Mouse (Mus musculus) stomach, postnatal 0 days (tissue): Measurements from ENCODE around the gene Cort. TPM values are rescaled to one million over a fixed set of nuclear protein-coding genes. Genes with fewer than 3 reads are reported as not detected.
"Not testable (repeated sequence)": the region's sequence is repeated elsewhere in the genome, so short reads cannot be mapped to it uniquely, and the experiment has no call there.

Experiments used
- ATAC-seq: fragments of 200-750 bp; cut with Nextera tagmentation; 2 replicates; pipeline ENCODE4 v1.8.0; 2017; ENCODE audit not compliant: low FRiP score, low TSS enrichment
- DNase-seq: peaks from one replicate; pipeline ENCODE4 v3.0.0-alpha.2; 2016; ENCODE audit warnings: low spot score
- H3K27ac ChIP-seq: fragments of 300-500 bp; sonication (generic); replicated peaks from 2 replicates; pipeline ENCODE4 v1.5.1; 2014; ENCODE audit warnings: mild to moderate bottlenecking, control low read depth
- H3K27me3 ChIP-seq: fragments of 300-500 bp; sonication (generic); 2 replicates; pipeline ENCODE4 v1.6.1; 2014; ENCODE audit warnings: low read length; ENCODE audit not compliant: control insufficient read depth, insufficient read depth
- H3K36me3 ChIP-seq: fragments of 300-500 bp; sonication (generic); 2 replicates; pipeline ENCODE4 v1.6.1; 2014; ENCODE audit warnings: low read length, mixed read lengths; ENCODE audit not compliant: control insufficient read depth, insufficient read depth
- H3K4me1 ChIP-seq: fragments of 300-500 bp; sonication (generic); replicated peaks from 2 replicates; pipeline ENCODE4 v1.6.1; 2014; ENCODE audit warnings: antibody characterized with exemption; ENCODE audit not compliant: control insufficient read depth, insufficient read depth
- H3K4me2 ChIP-seq: fragments of 300-500 bp; sonication (generic); replicated peaks from 2 replicates; pipeline ENCODE4 v1.6.1; 2014; ENCODE audit warnings: low read depth, mild to moderate bottlenecking, control low read depth, moderate library complexity
- H3K4me3 ChIP-seq: fragments of 300-500 bp; sonication (generic); 2 replicates; pipeline ENCODE4 v1.5.1; 2014; ENCODE audit warnings: low read depth, low read length, control low read depth
- H3K9ac ChIP-seq: fragments of 300-500 bp; sonication (generic); 2 replicates; pipeline ENCODE4 v1.6.1; 2014; ENCODE audit warnings: mild to moderate bottlenecking, low read length, control low read depth, mixed read lengths
- H3K9me3 ChIP-seq: fragments of 300-500 bp; sonication (generic); 2 replicates; pipeline ENCODE4 v1.6.1; 2016; ENCODE audit warnings: low read length; ENCODE audit not compliant: control insufficient read depth
- CTCF ChIP-seq: IDR thresholded peaks from 2 replicates; pipeline ENCODE4 v1.5.1; 2016; ENCODE audit warnings: antibody characterized with exemption, low read depth, mild to moderate bottlenecking, moderate library complexity
- EP300 ChIP-seq: optimal IDR thresholded peaks from 2 replicates; pipeline ENCODE3; 2016; ENCODE audit warnings: antibody characterized with exemption
- WGBS: fragments of 180-500 bp; shearing (Covaris S2); extraction: QIAGEN DNeasy Blood & Tissue Kit; methylation state at CpG from one replicate; pipeline ENCODE4 v1.1.7; 2014; 5-methylcytosine and 5-hydroxymethylcytosine counted together
- polyA plus RNA-seq: library from polyadenylated mRNA; unstranded; fragments of >200 nt; fragmentation: Nextera tagmentation; extraction: Ambion mirVana; gene quantifications from 2 replicates; pipeline ENCODE4 v1.2.1, GENCODE M21; 2015

Gene Cort
- polyA plus RNA-seq: not detected in 2 replicates

- WGBS: 81% methylated on average over 11 of the region's 11 CpGs
- no peaks in the 10 kb centered on the region for H3K9me3 ChIP-seq
- TF ChIP-seq CTCF: no peak
- no peak for TF ChIP-seq EP300
- no peak for ATAC-seq
- no peaks in the 10 kb centered on the region; the same call in 1 of the 2 replicates for H3K36me3 ChIP-seq
- no peak within 1 kb of the TSS for H3K9ac ChIP-seq
- no peak within 1 kb of the TSS for H3K4me2 ChIP-seq
- H3K4me3 ChIP-seq: no peak within 1 kb of the TSS
- H3K27me3 ChIP-seq: no peaks in the 10 kb centered on the region
- H3K27ac ChIP-seq: no peak within 1 kb of the TSS
- no peak for DNase-seq
- H3K4me1 ChIP-seq: no peaks in the 10 kb centered on the region
These were observed at the start of gene Cort for GRCm38 (mm10) chr4:149126663-149127062. Gene Cort (minus strand): TSS chr4:149126763.

DNA sequence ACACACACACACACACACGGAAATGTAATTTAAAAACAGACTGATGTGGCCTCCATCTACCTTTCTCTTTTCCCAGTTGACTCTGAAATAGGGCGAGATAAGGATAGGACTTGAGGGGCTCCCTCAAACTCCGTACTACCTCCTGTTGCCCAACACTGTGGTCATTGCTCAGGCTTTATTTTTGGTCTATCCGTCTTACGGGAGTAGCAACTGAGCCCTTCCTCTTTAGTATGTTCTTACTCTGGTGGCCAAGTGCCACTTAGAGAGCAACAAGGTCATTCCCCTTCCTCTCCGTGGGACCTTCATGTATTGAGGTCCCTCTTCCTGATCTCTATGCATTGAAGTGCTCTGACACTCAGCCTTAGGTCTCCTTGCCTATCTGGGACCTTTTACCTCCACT is 47.1 kb upstream of the Cort start:
- no peaks in the 10 kb centered on the region for H3K27me3 ChIP-seq
- no peaks in the 10 kb centered on the region for H3K36me3 ChIP-seq
- DNase-seq (no peak), ATAC-seq (no peak)
- no peak overlapping the region for H3K27ac ChIP-seq
- H3K4me1 ChIP-seq: no peaks in the 10 kb centered on the region
- H3K9me3 ChIP-seq: no peaks in the 10 kb centered on the region
- 89% methylated on average over 6 of the region's 6 CpGs for WGBS
- H3K4me3 ChIP-seq: no peak overlapping the region
- TF ChIP-seq EP300 (no peak), CTCF (no peak)
- H3K9ac ChIP-seq: no peak overlapping the region
- H3K4me2 ChIP-seq: no peak overlapping the region

- Histone ChIP-seq H3K27me3 (no peaks in the 10 kb centered on the region), H3K4me1 (no peaks in the 10 kb centered on the region), H3K36me3 (no peaks in the 10 kb centered on the region), H3K9ac (no peak overlapping the region), H3K4me3 (no peak overlapping the region), H3K9me3 (no peaks in the 10 kb centered on the region), H3K27ac (peak overlapping the region; percentile 75), H3K4me2 (no peak overlapping the region)
- TF ChIP-seq EP300 (no peak), CTCF (no peak)
- DNase-seq (no peak), ATAC-seq (no peak)
- 47% methylated on average over 2 of the region's 2 CpGs for WGBS
These were observed 46.1 kb upstream of the Cort start for GRCm38 (mm10) chr4:149172666-149173065.

- no peaks in the 10 kb centered on the region for H3K4me1 ChIP-seq
- H3K4me2 ChIP-seq: no peak overlapping the region
- no peaks in the 10 kb centered on the region for H3K9me3 ChIP-seq
- TF ChIP-seq EP300 (no peak), CTCF (peak; percentile 23; the same call in 1 of the 2 replicates)
- no peak for ATAC-seq
- WGBS: 60% methylated on average over 5 of the region's 5 CpGs
- no peak overlapping the region for H3K9ac ChIP-seq
- no peaks in the 10 kb centered on the region for H3K27me3 ChIP-seq
- no peaks in the 10 kb centered on the region for H3K36me3 ChIP-seq
- peak overlapping the region; percentile 75 for H3K27ac ChIP-seq
- DNase-seq: peak; percentile 65
- no peak overlapping the region for H3K4me3 ChIP-seq
These were observed 45.5 kb upstream of the Cort start for GRCm38 (mm10) chr4:149172083-149172482.

DNA sequence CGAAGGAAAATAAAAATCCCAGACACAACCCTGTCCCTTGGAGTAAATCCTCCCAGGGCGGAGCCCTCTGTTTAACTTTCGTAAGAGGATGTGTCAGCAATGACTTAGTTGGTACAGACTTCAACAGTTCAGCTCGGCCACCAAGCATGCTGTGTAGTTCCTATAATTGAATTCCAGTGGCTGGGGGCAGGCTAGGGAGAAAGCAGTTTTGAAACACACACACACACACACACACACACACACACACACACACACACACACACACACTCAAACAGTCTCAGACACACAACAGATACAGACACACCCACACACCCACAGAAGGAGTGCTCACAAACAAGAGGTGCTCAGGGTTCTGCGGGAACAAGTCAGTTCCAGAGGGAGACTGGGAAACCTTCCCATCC is 45.0 kb upstream of the Cort start:
- 29% methylated on average over 5 of the region's 5 CpGs for WGBS
- H3K4me2 ChIP-seq: no peak overlapping the region
- ATAC-seq (peak; percentile 50), DNase-seq (peak; percentile 51)
- H3K27me3 ChIP-seq: no peaks in the 10 kb centered on the region
- H3K27ac ChIP-seq: peak overlapping the region; percentile 75
- no peaks in the 10 kb centered on the region for H3K9me3 ChIP-seq
- TF ChIP-seq EP300 (no peak), CTCF (no peak)
- no peaks in the 10 kb centered on the region for H3K36me3 ChIP-seq
- H3K9ac ChIP-seq: no peak overlapping the region
- no peak overlapping the region for H3K4me3 ChIP-seq
- H3K4me1 ChIP-seq: no peaks in the 10 kb centered on the region

GRCm38 (mm10) chr4:149170394-149170931 is 43.9 kb upstream of the Cort start:
- H3K4me3 ChIP-seq: no peak overlapping the region
- no peaks in the 10 kb centered on the region for H3K9me3 ChIP-seq
- no peaks in the 10 kb centered on the region for H3K36me3 ChIP-seq
- peak; percentile 56 for ATAC-seq
- TF ChIP-seq CTCF (no peak), EP300 (no peak)
- 33% methylated on average over 7 of the region's 7 CpGs for WGBS
- DNase-seq: peak; percentile 84
- no peaks in the 10 kb centered on the region for H3K4me1 ChIP-seq
- peak overlapping the region; percentile 88 for H3K27ac ChIP-seq
- H3K9ac ChIP-seq: no peak overlapping the region
- no peaks in the 10 kb centered on the region for H3K27me3 ChIP-seq
- H3K4me2 ChIP-seq: no peak overlapping the region

- DNase-seq (peak; percentile 62), ATAC-seq (peak; percentile 18; the same call in 1 of the 2 replicates)
- H3K9ac ChIP-seq, H3K4me1 ChIP-seq, H3K4me2 ChIP-seq, H3K36me3 ChIP-seq, H3K9me3 ChIP-seq, H3K4me3 ChIP-seq, H3K27me3 ChIP-seq: not testable (repeated sequence)
- H3K27ac ChIP-seq: peak overlapping the region; percentile 88
- WGBS: 71% methylated on average over 7 of the region's 8 CpGs
These were observed 43.4 kb upstream of the Cort start for GRCm38 (mm10) chr4:149169926-149170325.
